Mouse (Mus musculus) lung, postnatal 0 days (tissue): ENCODE data around the gene Usp21. TPM values are rescaled to one million over a fixed set of nuclear protein-coding genes. Genes with fewer than 3 reads are reported as not detected.
"Not testable (repeated sequence)": the region's sequence is repeated elsewhere in the genome, so short reads cannot be mapped to it uniquely, and the experiment has no call there.

ENCODE experiments used
- ATAC-seq: fragments of 200-750 bp; cut with Nextera tagmentation; 2 replicates; pipeline ENCODE4 v1.8.0; 2017; ENCODE audit warnings: moderate library complexity
- DNase-seq: peaks from one replicate; pipeline ENCODE4 v3.0.0-alpha.2; 2016; ENCODE audit warnings: low spot score
- H3K27ac ChIP-seq: fragments of 300-500 bp; sonication (generic); 2 replicates; pipeline ENCODE4 v1.5.1; 2014; ENCODE audit warnings: antibody characterized with exemption, mild to moderate bottlenecking, low read length, mixed read lengths
- H3K27me3 ChIP-seq: fragments of 300-500 bp; sonication (generic); replicated peaks from 2 replicates; pipeline ENCODE4 v1.6.1; 2014; ENCODE audit warnings: low read length, mixed read lengths; ENCODE audit not compliant: insufficient read depth
- H3K36me3 ChIP-seq: fragments of 300-500 bp; sonication (generic); 2 replicates; pipeline ENCODE4 v1.6.1; 2014; ENCODE audit warnings: low read length, mixed read lengths; ENCODE audit not compliant: insufficient read depth
- H3K4me1 ChIP-seq: fragments of 300-500 bp; sonication (generic); 2 replicates; pipeline ENCODE4 v1.6.1; 2014; ENCODE audit warnings: antibody characterized with exemption, low read depth, low read length, mixed read lengths; ENCODE audit not compliant: insufficient read depth
- H3K4me2 ChIP-seq: fragments of 300-500 bp; sonication (generic); replicated peaks from 2 replicates; pipeline ENCODE4 v1.6.1; 2014; ENCODE audit warnings: low read depth, mild to moderate bottlenecking, low read length, moderate library complexity, mixed read lengths
- H3K4me3 ChIP-seq: fragments of 300-500 bp; sonication (generic); 2 replicates; pipeline ENCODE4 v1.5.1; 2014; ENCODE audit warnings: low read depth, low read length
- H3K9ac ChIP-seq: fragments of 300-500 bp; sonication (generic); replicated peaks from 2 replicates; pipeline ENCODE4 v1.6.1; 2014; ENCODE audit warnings: low read depth, mild to moderate bottlenecking
- H3K9me3 ChIP-seq: fragments of 300-500 bp; sonication (generic); 2 replicates; pipeline ENCODE4 v1.6.1; 2016; ENCODE audit warnings: low read length, mixed read lengths
- CTCF ChIP-seq: IDR thresholded peaks from 2 replicates; pipeline ENCODE4 v1.5.1; 2016; ENCODE audit warnings: antibody characterized with exemption, mild to moderate bottlenecking
- EP300 ChIP-seq: IDR thresholded peaks from 2 replicates; pipeline ENCODE4 v1.6.1; 2016; ENCODE audit warnings: antibody characterized with exemption, mild to moderate bottlenecking, control low read depth
- WGBS: fragments of 180-500 bp; shearing (Covaris S2); extraction: QIAGEN DNeasy Blood & Tissue Kit; methylation state at CpG from one replicate; pipeline ENCODE4 v1.1.7; 2014; 5-methylcytosine and 5-hydroxymethylcytosine counted together
- polyA plus RNA-seq: library from polyadenylated mRNA; unstranded; fragments of >200 nt; fragmentation: Nextera tagmentation; extraction: Ambion mirVana; gene quantifications from 2 replicates; pipeline ENCODE4 v1.2.1, GENCODE M21; 2015

The Usp21 gene
- polyA plus RNA-seq, 1 experiment from 2014 or later, result 38.3 TPM

DNA sequence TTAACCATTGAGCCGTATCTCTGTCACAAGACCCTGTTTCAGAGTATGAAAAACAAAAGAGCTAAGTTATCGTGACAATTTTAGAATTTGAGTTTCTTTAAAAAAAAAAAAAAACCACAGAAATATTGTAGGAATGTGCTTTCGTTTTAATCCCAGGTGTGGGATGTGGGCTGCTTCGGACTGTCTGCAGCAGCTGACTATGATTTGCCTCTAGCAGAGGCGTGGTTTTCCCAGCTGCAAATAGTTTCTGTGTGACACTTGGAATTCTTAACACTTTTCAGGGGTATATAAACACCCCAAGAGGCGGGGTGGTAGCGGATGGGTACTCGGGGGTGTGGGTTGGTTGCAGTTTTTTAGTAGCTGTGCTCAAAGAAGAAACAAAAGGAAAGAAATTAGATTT lies 42.4 kb downstream of the Usp21 start:
- no peak for DNase-seq
- Histone ChIP-seq H3K36me3 (no peaks in the 10 kb centered on the region), H3K27ac (no peak overlapping the region), H3K4me2 (no peak overlapping the region), H3K4me3 (no peak overlapping the region), H3K27me3 (no peaks in the 10 kb centered on the region), H3K9me3 (no peaks in the 10 kb centered on the region), H3K9ac (no peak overlapping the region), H3K4me1 (peaks cover 18% of the 10 kb centered on the region; the same call in 1 of the 2 replicates)
- 66% methylated on average over 8 of the region's 8 CpGs for WGBS
- no peak for ATAC-seq
- TF ChIP-seq EP300, result no peak
- no peak for TF ChIP-seq CTCF

DNA sequence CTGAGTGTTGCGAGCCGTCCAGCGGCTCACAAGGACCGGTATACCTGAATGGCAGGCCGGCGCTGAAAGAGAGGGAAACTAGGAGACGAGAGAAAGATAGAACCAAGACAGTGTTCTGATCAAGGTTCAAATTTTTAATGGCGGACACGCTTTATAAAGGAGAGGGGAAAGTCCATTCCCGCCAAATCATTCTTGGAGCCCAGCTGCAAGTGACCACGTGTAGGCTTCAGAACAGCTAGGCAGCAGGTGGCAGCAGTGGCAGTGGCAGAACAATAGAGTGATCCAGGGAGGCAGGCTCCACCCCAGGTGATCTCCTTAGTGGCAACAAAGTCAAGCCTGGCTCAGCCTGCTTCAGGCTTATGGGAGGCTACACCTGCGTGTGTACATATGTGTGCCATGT lies 45.8 kb downstream of the Usp21 start:
- not testable (repeated sequence) for ATAC-seq, H3K9me3 ChIP-seq, H3K27ac ChIP-seq, H3K4me3 ChIP-seq, H3K4me2 ChIP-seq, DNase-seq, H3K9ac ChIP-seq, H3K4me1 ChIP-seq, H3K27me3 ChIP-seq
- TF ChIP-seq CTCF, result peak; percentile 16
- WGBS, result 89% methylated on average over 12 of the region's 12 CpGs
- peaks cover 26% of the 10 kb centered on the region for H3K36me3 ChIP-seq

DNA sequence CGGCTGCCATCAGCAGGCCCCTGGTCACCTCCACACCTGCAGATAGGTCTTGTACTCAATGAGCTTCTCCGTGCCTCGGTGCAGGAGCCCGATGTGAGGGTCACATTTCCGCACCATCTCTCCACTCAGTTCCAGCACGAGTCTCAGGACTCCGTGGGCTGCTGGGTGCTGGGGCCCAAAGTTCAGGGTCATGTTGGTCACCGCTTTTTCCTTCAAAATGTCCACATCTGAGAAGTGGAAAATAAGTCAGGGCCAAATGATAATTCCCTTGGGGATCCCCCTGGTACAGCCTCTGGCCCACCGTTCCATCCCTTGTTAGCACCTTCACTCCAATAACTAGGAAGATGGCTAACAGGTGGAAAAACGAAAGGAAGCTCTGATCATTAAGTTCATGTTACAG lies 46.9 kb downstream of the Usp21 start:
- no peak for TF ChIP-seq CTCF
- TF ChIP-seq EP300, result no peak
- Histone ChIP-seq H3K27me3 (no peaks in the 10 kb centered on the region), H3K36me3 (peaks cover 31% of the 10 kb centered on the region), H3K4me2 (no peak overlapping the region), H3K9ac (no peak overlapping the region), H3K27ac (peak overlapping the region; percentile 62), H3K9me3 (no peaks in the 10 kb centered on the region), H3K4me1 (0 out of 2 replicates have a peak, but pooled peaks cover 4% of the 10 kb centered on the region), H3K4me3 (no peak overlapping the region)
- WGBS, result 92% methylated on average over 10 of the region's 10 CpGs
- ATAC-seq (no peak), DNase-seq (no peak)

DNA sequence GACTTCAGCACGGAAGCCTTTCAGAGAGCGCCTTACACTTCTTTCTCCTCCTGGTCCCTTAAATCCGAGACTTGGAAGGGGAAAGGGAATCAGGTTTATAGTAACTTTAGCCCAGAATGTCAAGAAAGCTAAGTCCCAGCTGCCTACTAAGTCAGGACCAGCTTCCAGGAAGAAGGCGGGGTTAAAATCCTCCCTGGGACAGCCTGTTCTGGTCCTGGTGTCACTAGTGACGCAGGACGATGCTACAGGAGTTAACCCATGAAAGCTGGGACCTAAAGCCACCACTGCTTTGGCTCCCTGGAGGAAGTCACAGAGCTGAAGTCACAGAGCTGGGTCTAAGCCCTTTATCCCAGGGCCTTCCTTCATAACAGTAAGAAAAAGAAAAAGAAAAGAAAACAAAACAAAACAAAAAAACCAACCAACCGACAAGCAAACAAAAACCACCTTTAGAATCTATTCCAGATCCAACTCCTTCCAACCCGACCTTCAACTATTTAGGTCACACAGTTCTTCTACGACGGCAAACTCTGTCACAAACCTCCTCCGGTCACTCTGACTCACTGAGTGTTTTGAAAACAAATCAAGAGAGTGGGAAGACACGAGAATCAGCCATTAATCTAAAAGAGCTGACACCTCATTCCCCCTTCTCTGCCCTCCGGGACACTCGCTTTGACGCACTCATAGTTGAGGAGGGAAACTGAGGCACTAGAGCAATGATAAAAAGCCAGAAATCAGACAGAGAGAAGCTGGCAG lies 47.6 kb downstream of the Usp21 start:
- ATAC-seq (peak; percentile 89), DNase-seq (peak; percentile 87)
- Histone ChIP-seq H3K9me3 (no peaks in the 10 kb centered on the region), H3K36me3 (peaks cover 38% of the 10 kb centered on the region), H3K4me2 (no peak overlapping the region), H3K4me1 (0 out of 2 replicates have a peak, but pooled peaks cover 3% of the 10 kb centered on the region), H3K4me3 (no peak overlapping the region), H3K27me3 (no peaks in the 10 kb centered on the region), H3K27ac (peak overlapping the region; percentile 74), H3K9ac (no peak overlapping the region)
- 66% methylated on average over 15 of the region's 15 CpGs for WGBS
- no peak for TF ChIP-seq CTCF
- peak; percentile 99 for TF ChIP-seq EP300

DNA sequence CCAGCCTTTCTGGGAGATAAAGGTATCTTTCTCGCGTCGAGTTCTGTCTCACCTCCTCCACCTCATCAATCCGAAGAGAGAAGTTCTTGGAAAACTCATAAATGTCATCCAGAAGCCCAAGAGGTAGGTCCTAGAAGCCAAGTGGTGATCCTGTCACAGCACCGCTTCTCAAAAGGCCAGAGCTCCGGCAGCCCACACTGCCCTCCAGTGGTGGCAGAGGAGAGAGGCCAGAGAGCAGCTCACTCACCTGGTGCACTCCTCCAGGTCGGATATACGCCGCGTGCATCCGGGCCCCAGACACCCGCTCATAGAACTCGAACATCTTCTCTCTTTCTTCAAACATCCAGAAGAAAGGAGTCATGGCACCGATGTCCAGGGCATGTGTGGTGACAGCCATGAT lies 49.3 kb downstream of the Usp21 start:
- Histone ChIP-seq H3K4me3 (no peak overlapping the region), H3K4me2 (no peak overlapping the region), H3K9ac (no peak overlapping the region), H3K27ac (no peak overlapping the region), H3K4me1 (0 out of 2 replicates have a peak, but pooled peaks cover 3% of the 10 kb centered on the region), H3K9me3 (no peaks in the 10 kb centered on the region), H3K36me3 (peaks cover 40% of the 10 kb centered on the region), H3K27me3 (no peaks in the 10 kb centered on the region)
- ATAC-seq (peak; percentile 43), DNase-seq (peak; percentile 71)
- TF ChIP-seq CTCF (peak; percentile 91), EP300 (no peak)
- WGBS, result 70% methylated on average over 14 of the region's 14 CpGs

DNA sequence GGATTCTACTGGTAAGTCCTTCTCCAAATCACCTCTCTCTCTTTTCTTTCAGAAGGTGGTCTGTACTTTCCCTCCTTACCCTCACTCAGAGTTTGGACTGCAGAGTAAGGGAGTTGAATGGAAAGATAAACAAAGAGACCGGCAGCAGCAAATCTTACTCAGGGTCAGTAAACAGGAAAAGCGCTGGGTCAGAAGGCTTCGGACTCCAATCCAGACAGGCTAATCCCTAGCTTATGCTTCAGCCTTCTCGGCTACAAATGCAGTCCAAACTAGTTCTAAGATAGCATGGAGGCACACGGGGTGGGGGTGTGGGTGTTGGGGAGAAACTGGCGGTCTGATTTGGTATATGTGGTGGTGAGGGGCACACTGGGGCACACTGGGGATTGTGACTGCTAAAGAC lies 50.4 kb downstream of the Usp21 start:
- ATAC-seq (no peak), DNase-seq (no peak)
- Histone ChIP-seq H3K27me3 (no peaks in the 10 kb centered on the region), H3K9ac (no peak overlapping the region), H3K4me3 (no peak overlapping the region), H3K9me3 (no peaks in the 10 kb centered on the region), H3K4me1 (0 out of 2 replicates have a peak, but pooled peaks cover 3% of the 10 kb centered on the region), H3K27ac (no peak overlapping the region), H3K36me3 (peaks cover 40% of the 10 kb centered on the region), H3K4me2 (no peak overlapping the region)
- TF ChIP-seq EP300 (no peak), CTCF (no peak)
- WGBS, result 68% methylated on average over 6 of the region's 6 CpGs
